Mouse (Mus musculus): ENCODE measurements around the gene Fbxl4.

Fbxl4 gene

GRCm38 (mm10) chr4:22476967-22477710 is 119.8 kb downstream of the Fbxl4 start:
- DNase-seq (ENCODE audit: low spot score in 2 of 2), result no peak

- no peak for DNase-seq (ENCODE audit: low spot score in 2 of 2)
Measured at GRCm38 (mm10) chr4:22477711-22478230, 120.4 kb downstream of the Fbxl4 start.

DNA sequence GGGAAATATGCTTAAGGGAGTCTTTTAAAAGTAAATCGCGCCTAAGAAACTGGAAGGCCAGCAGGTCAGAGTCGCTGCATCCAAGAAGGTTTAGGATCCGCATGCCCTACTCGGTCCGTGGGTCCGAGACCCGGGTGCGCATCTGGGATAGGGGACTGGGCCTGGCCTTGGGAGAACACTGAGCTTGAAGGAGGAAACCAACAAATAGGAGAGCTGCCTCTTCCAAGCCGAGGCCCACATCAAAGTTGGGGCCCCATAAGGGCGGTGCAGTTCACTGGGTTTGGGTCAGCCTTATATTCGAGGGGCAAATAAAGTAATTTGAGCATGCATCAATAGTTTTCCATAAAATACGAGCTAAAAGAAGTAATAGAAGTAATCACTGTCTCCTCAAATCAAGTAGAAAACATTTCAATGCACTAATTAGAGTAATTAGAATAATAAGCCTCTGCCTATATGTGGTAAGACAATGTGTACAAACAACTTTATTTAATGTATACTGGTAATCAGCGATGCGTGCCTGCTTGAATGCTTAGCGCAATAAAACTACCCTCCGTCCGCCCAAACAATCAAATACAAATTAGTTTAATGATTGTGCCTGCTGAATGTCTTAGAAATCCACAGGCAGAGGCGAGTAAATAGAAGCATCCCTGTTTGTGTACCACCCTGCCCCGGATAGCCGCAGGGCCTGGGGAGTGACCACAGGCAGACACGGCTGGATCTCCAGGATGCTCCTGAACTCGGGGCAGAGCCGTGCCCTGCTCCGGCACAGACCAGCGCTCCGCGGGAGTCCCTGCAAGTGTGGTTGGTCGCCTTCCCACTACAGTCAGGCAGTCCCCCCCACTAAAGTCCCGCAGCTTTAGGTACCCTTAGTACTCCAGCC is 121.4 kb downstream of the Fbxl4 start:
- DNase-seq (ENCODE audit: low spot score in 2 of 2), result no peak

DNA sequence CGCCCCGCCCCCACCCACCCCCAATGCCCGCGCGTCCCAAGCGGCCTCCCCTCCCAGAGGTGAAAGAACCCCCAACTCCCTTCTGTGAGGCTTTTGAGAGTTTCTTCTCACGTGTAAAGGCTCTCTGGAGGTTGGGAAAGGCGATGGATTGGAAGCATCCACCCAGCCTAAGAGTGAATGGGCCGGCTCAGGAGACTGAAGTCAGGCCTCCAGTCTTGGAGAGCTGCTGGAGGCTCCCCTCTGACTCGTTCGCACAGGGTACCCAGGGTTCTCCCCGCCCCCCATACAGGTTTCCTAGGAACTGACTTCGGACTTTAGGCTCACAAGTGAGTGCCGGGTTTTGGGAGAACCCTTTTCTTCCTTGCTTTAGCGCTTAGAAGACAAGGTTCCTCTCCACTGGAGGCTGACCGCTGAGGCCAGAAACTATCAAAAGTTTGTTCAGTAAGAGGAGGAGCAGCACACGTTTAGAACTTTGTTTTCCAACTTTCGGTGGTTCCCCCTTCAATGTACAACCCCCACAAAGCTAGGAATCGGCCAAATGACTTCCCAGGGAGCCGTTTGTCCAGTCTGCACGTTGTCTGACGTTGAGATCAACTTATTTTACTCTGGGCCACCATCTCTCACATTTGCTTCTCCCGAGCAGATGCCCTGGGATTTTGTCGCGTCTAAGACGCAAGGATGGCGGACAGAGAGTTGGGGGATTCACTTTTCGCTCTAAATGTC is 122.2 kb downstream of the Fbxl4 start:
- DNase-seq (ENCODE audit: low spot score in 2 of 2), result no peak

DNA sequence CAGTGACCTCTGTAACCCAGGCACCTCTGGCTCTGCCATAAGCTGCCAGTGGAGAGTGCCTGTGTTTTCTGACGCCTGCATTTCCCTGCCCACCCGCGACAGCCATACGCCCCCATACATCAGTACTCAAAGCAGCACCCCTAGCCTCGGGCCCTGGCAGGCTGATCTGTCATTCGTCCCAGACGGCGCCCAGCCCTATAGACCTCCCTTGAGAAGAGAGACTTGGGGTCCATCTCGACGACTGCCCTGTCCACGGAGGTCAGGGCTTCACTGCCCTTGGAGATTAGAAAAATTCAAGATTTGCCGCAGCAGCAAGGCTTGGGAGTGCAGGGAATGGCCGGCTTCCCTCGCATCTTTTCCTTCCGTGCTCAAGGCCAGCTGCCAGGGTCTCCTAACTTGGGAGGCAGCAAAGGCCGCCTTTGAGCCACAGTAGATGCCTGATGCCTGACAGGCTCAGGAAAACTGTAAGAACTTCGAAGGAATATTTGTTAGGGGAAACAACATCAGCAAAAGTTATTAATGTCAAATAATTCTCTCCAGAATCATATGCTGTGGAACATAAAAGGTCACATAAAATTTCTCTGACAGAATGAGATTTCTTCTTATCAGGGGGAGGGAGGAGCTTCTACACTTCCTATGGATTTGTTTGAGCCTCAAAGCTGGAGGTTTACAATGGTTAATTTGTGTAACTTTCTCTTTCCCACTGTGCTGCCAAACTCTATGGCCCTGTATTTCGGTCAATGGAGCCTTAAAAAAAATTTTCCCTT is 122.9 kb downstream of the Fbxl4 start:
- DNase-seq (ENCODE audit: low spot score in 2 of 2), result no peak

GRCm38 (mm10) chr4:22480858-22481205 is 123.5 kb downstream of the Fbxl4 start:
- no peak for DNase-seq (ENCODE audit: low spot score in 2 of 2)

GRCm38 (mm10) chr4:22482118-22482517 is 124.8 kb downstream of the Fbxl4 start:
- no peak for DNase-seq (ENCODE audit: low spot score in 2 of 2)

DNA sequence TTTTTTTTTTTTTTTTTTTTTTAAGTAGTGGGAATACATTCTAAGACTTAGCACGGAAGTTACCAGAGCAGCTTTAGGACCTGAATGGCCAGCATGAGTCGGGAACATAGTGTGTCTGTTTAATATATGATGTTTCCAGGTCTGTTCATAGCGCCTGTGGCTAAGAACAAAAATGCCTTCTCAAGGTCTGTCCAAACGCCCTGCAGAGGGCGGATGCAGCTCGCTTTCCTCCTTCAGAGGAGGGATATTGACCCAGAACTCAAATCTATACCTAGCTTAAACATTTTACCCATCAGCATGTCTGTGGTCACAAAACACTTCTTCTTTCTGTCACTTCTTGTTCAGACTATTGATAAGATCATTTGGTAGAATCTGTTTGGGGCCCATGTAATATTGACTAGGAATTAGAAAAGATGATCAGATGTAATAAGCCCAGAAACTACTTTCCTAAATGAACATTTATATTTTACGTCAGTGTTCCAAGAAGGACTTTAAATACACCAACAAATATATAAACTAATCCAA is 125.5 kb downstream of the Fbxl4 start:
- DNase-seq (ENCODE audit: low spot score in 2 of 2), result no peak

DNA sequence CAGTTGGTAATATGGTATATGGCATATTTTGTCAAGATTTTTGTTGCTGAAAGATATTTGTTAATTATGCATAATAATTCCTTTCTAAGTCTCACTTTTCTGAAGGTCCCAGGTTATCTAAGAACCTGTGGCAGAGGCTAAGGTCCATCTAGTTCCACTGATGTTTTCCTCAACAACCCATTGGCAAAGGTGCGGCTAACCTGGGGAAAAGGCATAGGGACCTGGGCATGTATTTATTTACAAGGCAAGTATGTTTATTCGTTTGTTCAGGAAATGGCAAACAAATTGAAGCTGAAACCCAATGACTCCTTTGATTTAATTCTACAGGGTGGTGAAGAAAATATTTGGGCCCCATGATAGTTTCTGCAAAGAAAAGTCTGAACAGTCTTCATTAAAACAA is 126.2 kb downstream of the Fbxl4 start:
- DNase-seq (ENCODE audit: low spot score in 2 of 2), result no peak

All from spleen, postnatal 36 days (tissue).